Mouse (Mus musculus): ENCODE results near the gene Ap5s1.
"Not testable (repeated sequence)": the region's sequence is repeated elsewhere in the genome, so short reads cannot be mapped to it uniquely, and the experiment has no call there.

Gene Ap5s1

GRCm38 (mm10) chr2:131221853-131222515, 15.1 kb downstream of the Ap5s1 start:
- no peak for DNase-seq (ENCODE audit: low spot score)

- no peak for DNase-seq (ENCODE audit: low spot score)
Measured at GRCm38 (mm10) chr2:131222562-131222961, 15.7 kb downstream of the Ap5s1 start.

DNA sequence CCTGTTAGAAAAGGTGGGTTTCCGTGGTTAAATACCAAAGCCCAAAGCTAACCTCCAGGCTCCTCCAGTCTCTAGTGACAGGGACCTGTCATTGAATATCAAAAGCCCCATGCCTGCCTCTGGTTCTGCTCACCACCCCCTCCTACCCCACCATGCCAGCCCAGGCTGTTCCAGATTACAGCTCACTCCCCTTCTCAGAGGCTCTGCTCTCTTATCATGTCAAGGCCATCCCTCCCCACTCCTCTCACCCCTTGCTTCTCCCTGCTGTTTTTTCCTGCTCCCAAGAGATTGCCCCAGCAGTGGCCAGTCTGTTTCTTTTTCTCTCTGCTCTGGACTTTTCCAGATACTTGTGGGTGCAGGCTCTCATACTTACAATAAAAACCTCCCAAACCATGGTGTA, 16.7 kb downstream of the Ap5s1 start:
- peak; percentile 77 for DNase-seq (ENCODE audit: low spot score)

GRCm38 (mm10) chr2:131225178-131225577, 18.3 kb downstream of the Ap5s1 start:
- DNase-seq (ENCODE audit: low spot score) = no peak

DNA sequence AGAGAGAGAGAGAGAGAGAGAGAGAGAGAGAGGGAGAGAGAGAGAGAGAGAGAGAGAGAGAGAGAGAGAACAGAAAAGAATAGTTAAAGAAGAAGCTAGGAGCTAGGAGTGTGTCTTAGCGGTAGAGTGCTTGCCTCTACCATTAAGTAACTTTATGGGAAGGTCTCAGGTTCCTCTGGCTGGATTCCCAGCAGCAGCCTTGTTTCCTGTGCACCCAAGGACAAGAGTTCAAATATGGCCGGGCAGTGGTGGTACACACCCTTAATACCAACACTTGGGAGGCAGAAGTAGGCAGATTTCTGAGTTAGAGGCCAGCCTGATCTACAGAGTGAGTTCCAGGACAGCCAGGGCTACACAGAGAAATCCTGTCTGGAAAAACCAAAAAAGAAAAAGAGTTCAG, 19.8 kb downstream of the Ap5s1 start:
- DNase-seq (ENCODE audit: low spot score) = not testable (repeated sequence)

- DNase-seq (ENCODE audit: low spot score) = no peak
Measured at GRCm38 (mm10) chr2:131227243-131227642, 20.4 kb downstream of the Ap5s1 start.

- DNase-seq (ENCODE audit: low spot score) = peak; percentile 80
Measured at GRCm38 (mm10) chr2:131232558-131232957, 25.7 kb downstream of the Ap5s1 start.

- peak; percentile 95 for DNase-seq (ENCODE audit: low spot score)
Measured at GRCm38 (mm10) chr2:131233307-131234126, 26.6 kb downstream of the Ap5s1 start, which contains the start of gene Mavs. Gene Mavs (plus strand): TSS chr2:131234063.

- DNase-seq (ENCODE audit: low spot score) = no peak
Measured at GRCm38 (mm10) chr2:131234127-131234650, 27.3 kb downstream of the Ap5s1 start.

- no peak for DNase-seq (ENCODE audit: low spot score)
Measured at GRCm38 (mm10) chr2:131234970-131235635, 28.2 kb downstream of the Ap5s1 start.

- no peak for DNase-seq (ENCODE audit: low spot score)
Measured at GRCm38 (mm10) chr2:131242180-131242579, 35.3 kb downstream of the Ap5s1 start.

DNA sequence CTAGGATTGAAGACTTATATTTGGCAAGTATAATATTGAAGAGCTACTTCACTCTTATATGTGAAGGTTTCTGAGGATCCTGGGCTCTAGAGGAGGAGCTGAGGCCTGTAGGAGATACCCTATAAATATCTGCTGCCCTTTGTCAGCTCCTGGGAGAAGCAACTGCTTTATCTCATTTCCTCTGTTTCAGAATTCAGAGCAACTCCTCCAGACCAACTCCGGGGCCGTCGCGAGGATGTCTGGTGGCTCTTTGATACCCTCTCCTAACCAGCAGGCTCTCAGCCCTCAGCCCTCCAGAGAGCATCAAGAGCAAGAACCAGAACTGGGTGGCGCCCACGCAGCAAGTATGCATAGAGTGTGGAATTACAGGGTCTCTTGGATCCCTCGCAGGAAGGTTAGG, 36.1 kb downstream of the Ap5s1 start:
- DNase-seq (ENCODE audit: low spot score) = no peak

DNA sequence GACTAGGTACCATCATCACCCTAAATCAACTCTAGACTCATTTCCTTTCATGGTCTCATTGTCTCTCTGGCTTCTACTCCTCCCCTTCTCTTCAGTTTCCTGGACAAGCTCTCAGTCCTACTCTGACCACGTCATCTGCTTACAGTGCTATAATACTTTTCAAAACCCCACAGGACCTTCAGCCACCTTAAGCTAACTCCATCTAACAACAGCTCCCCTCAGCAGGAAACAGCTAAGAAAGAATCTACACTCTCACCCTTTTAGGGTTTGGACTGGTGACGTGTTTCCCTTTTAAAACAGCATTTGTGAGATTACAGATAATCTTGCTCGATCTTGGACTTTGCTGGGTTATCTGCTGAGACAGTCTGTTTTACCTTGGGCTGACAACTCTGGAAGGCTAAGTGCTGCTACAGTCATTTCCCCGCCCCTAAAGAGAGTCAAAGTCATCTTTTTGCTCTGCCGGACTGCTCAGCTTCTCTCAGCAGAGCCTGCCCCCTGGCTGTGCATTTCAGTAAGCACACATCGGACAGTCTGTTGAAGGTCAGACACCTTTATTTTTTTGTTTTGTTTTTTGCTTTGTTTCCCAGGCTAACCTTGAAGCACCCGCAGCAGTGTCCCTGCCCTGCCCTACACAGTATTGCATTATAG, 46.9 kb downstream of the Ap5s1 start:
- DNase-seq (ENCODE audit: low spot score) = peak; percentile 80

- DNase-seq (ENCODE audit: low spot score) = no peak
Measured at GRCm38 (mm10) chr2:131254329-131254713, 47.4 kb downstream of the Ap5s1 start.

- DNase-seq (ENCODE audit: low spot score) = no peak
Measured at GRCm38 (mm10) chr2:131255738-131256137, 48.9 kb downstream of the Ap5s1 start.

- no peak for DNase-seq (ENCODE audit: low spot score)
Measured at GRCm38 (mm10) chr2:131258693-131259092, 51.8 kb downstream of the Ap5s1 start.

GRCm38 (mm10) chr2:131260544-131261307, 53.8 kb downstream of the Ap5s1 start:
- DNase-seq (ENCODE audit: low spot score) = peak; percentile 75

- DNase-seq (ENCODE audit: low spot score) = no peak
Measured at GRCm38 (mm10) chr2:131261481-131262212, 54.8 kb downstream of the Ap5s1 start.

DNA sequence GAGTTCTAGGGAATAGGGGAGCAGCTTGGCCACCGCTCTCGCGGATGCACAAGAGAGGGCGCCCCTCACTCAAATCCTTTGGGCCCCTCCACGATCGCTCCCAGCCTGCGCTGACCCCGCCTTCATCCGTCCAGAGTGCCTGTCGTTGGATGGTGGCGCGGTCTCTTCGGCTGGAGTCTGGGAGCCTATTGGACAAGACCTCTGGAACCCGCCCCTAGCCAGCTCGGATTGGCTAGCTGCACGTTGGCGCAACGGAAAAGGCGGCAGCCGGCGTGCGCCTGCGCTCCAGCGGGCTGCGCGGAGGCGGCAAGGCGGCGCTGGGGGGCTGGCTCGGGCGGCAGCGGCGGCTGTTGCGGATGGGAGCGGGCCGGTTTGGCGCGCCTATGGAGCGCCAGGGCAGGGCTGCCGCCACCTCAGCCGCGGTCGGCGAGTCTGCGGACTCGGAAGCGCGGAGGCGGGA, 55.4 kb downstream of the Ap5s1 start, which contains the start of gene Pank2:
Pank2 (plus strand) TSS at position 283 of the 460 bp plus-strand sequence.
- DNase-seq (ENCODE audit: low spot score) = peak; percentile 95
